Mouse (Mus musculus) heart, postnatal 0 days (tissue): ENCODE data around the gene Adgrl4.

Experiments used
- CTCF ChIP-seq: IDR thresholded peaks from 2 replicates; pipeline ENCODE4 v1.5.1; 2016; ENCODE audit warnings: antibody characterized with exemption, control low read depth, low read depth
- EP300 ChIP-seq: IDR thresholded peaks from 2 replicates; pipeline ENCODE4 v1.6.1; 2016; ENCODE audit warnings: antibody characterized with exemption, low read depth

- no peak for TF ChIP-seq EP300
- TF ChIP-seq CTCF = no peak
Observed at GRCm38 (mm10) chr3:151454985-151455701, 17.5 kb downstream of the Adgrl4 start.
